Mouse (Mus musculus) splenic B cell, adult 2 months (primary cell): ENCODE data around the gene Tead2.
A peak's percentile ranks its signal among the peaks of the same experiment; 100 is the strongest.
"Not testable (repeated sequence)": the region's sequence is repeated elsewhere in the genome, so short reads cannot be mapped to it uniquely, and the experiment has no call there.

Experiments used
- DNase-seq: peaks from one replicate; pipeline ENCODE4 v3.0.0-alpha.2; 2011; ENCODE audit warnings: low read depth, low spot score
- H3K27me3 ChIP-seq: 2 replicates; pipeline ENCODE4 v1.6.1; 2012; ENCODE audit warnings: mild to moderate bottlenecking, low read length, moderate library complexity, mixed read lengths; ENCODE audit not compliant: control insufficient read depth, poor library complexity, insufficient read depth, severe bottlenecking
- H3K36me3 ChIP-seq: 2 replicates; pipeline ENCODE4 v1.6.1; 2012; ENCODE audit warnings: mild to moderate bottlenecking, low read length, moderate library complexity, mixed read lengths; ENCODE audit not compliant: control insufficient read depth, poor library complexity, insufficient read depth, severe bottlenecking

Tead2 gene

DNA sequence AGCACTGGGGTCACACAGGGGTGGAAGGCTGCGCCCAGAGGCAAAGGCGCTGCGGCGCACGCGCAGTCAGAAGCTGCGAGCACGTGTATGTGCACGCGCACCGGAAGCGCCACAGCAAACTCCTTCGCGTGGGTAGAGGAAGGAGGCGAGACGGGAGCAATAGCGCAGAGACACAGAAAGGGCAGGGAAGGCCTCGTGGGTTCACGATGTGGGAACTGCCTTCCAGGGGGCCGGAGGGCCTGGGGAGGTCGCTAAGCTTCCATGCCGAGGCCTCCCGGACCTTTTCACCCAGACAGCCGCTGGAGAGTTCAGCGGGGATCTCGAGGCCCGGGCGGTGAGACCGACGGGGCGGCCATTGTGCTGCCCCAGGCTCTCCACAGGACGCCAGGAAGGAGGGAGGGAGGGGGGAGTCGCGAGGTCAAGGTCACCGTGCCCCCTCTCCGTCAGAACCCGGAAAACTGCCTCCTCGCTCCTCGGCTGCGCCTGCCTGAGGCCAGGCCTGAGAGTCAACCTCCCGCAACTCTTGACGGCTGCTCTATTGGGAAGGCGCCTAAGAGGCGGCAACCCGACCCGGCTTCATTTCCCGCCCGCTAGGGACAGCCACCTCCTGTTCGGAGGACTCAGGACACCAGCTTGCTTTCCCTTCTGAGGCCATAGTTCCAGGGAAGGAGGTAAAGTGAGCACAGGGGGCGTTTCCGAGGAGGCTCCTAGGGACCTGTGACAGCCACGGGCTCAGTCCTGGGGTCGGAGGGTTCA lies 25.3 kb downstream of the Tead2 start, which contains the start of gene Slc6a16:
TSS of gene Slc6a16 (plus strand) at position 453 of the 756 bp plus-strand sequence.
- H3K27me3 ChIP-seq: no peaks in the 10 kb centered on the region
- DNase-seq: no peak

DNA sequence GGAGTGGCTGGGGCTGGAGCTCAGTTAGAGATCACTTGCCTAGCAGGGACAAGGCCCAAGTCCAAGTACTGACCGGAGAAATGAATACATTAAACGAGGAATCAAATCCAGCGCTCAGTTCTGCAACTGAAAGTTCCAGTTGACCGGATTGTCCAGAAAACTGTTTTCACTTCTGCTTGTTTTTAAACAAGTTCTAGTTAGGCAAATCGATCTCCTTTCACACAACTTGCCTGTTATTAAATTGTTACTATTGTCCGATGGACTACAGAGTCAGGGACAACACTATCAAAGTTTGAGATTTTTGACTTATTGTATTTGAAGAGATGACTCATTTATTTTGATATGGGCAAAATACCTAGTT lies 25.8 kb downstream of the Tead2 start:
- no peak for DNase-seq
- no peaks in the 10 kb centered on the region; the same call in 1 of the 2 replicates for H3K36me3 ChIP-seq
- H3K27me3 ChIP-seq: no peaks in the 10 kb centered on the region

More for the DNA sequence above, 25.3 kb downstream of the Tead2 start, which contains the start of gene Slc6a16:
- H3K36me3 ChIP-seq: peaks cover under 1% of the 10 kb centered on the region; the same call in 1 of the 2 replicates

DNA sequence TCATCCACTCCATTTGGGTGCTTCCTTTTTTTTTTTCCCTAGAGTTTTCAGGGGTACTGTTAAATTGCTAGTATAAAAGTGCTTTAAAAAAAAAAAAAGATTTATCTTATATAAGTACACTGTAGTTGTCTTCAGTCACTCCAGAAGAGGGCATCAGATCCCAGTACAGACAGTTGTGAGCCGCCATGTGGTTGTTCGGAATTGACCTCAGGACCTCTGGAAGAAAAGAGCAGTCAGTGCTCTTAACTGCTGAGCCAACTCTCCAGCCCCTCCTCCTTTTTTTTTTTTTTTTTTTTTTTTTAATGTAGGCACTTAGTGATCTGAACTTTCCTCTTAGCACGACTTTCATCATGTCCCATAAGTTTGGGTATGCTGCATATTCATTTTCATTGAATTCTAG lies 32.1 kb downstream of the Tead2 start:
- DNase-seq: peak; percentile 62
- H3K27me3 ChIP-seq: no peaks in the 10 kb centered on the region
- H3K36me3 ChIP-seq: no peaks in the 10 kb centered on the region

DNA sequence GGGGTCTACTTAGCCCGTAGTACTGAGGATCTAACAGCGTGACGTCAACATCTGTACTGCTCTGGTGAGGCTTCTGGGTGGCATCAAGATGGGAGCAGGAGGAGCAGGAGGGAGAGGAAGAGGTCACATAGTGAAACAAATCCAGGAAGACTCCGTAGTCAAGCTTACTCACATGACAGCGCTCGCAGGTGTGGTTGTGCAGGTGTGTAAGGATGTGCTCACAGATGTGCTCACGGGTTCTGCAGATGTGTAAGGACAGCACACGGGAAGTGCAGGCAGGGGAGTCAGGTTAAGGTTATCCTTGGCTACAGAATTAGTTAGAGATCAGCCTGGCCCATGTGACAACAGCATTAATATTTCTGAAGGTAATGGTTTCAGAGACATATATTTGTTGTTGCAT lies 38.3 kb downstream of the Tead2 start:
- Histone ChIP-seq H3K36me3 (no peaks in the 10 kb centered on the region), H3K27me3 (no peaks in the 10 kb centered on the region)
- no peak for DNase-seq

DNA sequence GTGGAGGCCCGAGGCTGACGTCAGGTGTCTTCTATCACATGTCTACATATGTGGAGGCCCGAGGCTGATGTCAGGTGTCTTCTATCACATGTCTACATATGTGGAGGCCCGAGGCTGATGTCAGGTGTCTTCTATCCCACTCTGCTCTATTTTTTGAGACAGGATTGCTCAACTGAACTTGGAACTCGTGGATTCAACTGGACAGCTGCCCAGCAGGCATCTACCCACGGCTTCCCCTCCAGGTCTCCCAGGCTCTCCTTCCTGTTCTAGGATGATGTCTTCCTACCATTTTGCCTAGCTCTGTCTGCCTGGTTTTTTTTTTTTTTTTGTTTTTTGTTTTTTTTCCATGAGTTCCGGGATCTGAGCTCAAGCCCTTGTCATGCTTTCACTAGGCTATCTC lies 40.3 kb downstream of the Tead2 start:
- not testable (repeated sequence) for H3K27me3 ChIP-seq, DNase-seq

DNA sequence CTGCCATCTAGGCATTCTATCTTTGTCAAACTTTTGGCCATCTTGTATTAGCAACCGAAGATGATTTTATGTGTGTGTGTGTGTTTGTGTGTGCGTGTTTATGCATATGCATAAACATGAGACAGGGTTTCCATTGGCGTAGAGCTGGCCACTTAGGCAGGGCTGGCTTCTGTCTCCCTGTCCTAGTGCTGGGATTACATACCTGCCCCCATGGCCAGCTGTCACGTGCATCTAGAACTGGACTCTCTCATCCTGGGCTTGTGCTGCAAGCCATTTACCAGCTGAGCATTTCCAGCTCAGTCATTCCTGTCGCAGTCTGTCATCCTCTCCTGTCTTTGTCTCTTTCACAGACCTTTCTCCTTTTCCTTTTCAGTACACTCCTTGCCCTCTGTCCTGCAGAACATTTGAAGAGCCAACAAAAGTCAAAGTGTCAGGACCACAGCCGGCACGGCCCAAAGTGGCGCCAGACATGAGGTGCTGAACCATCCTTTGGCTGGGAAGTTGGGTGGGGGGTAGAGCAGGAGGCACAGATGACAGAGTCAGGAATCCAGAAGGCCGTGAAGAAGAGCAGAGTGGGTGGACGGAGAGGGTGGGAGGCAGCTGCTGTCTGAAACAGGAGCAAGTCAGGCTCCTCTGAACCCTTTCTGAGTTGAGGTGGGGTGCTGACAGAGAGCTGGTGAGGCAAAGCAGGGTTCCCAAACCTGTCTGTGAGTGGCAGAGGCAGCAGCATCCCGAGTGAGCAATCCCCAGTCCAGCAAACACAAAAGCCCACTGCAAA lies 41.7 kb downstream of the Tead2 start:
- Histone ChIP-seq H3K27me3 (no peaks in the 10 kb centered on the region), H3K36me3 (no peaks in the 10 kb centered on the region)
- DNase-seq: no peak

More for the DNA sequence above, 40.3 kb downstream of the Tead2 start:
- H3K36me3 ChIP-seq: not testable (repeated sequence)

DNA sequence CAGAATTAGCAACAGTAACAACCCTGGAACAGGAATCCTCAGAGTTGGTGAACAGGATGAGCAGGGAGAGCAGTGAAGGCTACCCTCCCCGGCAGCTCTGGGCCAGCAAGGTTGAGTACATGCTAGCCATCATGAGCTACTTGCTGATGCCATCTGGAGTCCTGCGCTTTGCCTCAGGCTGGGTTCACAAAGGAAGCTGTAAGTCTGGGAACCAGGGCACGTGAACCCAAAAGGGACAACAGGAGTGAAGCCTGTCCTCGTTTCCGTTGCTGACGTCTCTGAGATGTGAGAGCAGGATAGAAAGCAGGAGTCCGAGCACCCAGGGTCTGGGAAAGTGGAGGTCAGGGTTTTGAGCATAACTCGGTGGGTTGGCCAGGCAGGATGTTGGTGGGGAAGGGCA lies 43.7 kb downstream of the Tead2 start:
- DNase-seq: no peak
- Histone ChIP-seq H3K27me3 (no peaks in the 10 kb centered on the region), H3K36me3 (no peaks in the 10 kb centered on the region)

DNA sequence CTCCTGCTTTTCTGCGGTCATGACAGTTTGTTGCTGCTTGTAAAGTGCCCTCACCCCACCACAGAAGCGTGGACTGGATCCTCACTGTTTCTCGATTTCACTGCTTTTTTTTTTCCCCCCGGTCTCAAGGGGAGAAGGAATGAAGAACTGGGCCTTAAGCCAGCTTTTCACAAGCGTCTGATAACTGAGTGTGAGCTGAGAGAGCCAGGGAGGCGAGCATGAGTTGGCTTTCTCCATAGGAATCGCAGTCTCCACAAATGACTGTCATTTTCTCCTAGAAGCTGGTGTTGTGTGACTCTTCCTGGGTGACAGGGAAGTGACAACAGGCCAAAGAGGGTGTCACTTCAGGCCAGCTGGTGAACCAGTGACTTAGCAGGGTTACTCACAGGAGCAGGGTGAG lies 46.7 kb downstream of the Tead2 start:
- no peaks in the 10 kb centered on the region for H3K36me3 ChIP-seq
- no peaks in the 10 kb centered on the region for H3K27me3 ChIP-seq
- no peak for DNase-seq

DNA sequence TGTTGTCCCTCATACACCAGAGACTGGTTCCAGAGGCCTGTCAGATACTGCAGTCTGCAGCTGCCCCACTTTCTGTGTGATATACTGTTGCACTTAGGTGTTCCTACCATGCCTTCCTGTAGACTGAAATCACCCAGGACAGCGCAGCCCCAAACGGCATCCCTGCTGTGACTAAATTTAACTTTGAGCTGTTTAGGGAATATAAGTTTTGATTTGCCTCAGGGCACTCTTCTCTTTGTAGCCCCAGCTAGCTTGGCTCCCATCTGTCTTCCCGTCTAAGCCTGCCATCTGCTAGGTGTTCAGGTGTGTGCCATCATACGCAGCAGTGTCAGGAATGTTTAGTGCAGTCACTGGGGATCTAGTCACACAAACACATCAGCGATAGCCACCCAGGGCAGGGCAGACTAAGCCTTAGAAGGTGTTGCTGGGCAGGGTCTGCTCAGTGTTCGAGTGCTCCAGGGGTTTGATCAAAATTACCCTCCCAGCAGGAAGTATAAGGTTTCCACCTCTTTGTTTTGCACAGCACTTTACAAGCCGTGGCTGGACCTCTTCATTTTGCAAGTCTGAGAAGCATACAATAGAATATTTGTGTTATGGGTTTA lies 47.6 kb downstream of the Tead2 start:
- DNase-seq: no peak
- Histone ChIP-seq H3K27me3 (no peaks in the 10 kb centered on the region), H3K36me3 (no peaks in the 10 kb centered on the region)

DNA sequence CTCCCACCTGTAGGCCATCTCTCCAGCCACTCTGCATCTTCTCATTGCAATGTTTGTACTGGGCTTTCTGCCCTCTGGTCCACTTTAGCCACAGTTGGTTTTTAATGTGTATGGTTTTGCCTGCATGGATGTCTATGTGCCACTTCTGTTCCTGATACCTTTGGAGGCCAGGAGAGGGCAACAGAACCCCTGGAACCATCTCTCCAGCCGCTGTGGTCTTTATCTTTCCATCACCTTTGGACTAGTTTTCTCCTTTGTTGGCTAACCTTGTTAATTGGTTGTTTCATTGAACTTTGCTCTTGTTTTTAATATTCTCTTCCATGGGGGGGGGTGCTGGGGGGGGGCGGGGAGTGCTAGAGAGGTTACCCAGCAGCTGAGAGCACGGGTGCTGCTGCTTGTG lies 48.8 kb downstream of the Tead2 start:
- H3K36me3 ChIP-seq: no peaks in the 10 kb centered on the region
- no peak for DNase-seq
- no peaks in the 10 kb centered on the region for H3K27me3 ChIP-seq

DNA sequence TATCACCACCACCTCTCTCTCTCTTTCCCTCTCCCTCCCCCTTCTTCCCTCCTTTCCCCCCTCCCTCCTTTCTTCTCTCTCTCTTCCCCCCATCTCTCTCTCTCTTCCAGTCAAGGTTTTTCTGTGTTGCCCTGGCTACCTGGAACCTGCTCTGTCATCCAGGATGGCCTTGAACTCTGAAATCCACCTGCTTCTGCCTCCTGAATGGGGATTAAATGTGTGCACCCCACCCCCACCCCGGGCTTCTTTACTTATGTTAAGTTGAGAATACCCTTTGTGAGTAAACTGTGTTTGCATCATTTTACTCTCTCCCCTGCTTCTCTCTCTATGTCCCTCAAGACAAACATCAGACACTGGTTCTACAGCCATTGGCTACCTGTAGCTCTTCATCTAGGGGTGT lies 50.0 kb downstream of the Tead2 start:
- Histone ChIP-seq H3K27me3 (no peaks in the 10 kb centered on the region), H3K36me3 (no peaks in the 10 kb centered on the region)
- no peak for DNase-seq

DNA sequence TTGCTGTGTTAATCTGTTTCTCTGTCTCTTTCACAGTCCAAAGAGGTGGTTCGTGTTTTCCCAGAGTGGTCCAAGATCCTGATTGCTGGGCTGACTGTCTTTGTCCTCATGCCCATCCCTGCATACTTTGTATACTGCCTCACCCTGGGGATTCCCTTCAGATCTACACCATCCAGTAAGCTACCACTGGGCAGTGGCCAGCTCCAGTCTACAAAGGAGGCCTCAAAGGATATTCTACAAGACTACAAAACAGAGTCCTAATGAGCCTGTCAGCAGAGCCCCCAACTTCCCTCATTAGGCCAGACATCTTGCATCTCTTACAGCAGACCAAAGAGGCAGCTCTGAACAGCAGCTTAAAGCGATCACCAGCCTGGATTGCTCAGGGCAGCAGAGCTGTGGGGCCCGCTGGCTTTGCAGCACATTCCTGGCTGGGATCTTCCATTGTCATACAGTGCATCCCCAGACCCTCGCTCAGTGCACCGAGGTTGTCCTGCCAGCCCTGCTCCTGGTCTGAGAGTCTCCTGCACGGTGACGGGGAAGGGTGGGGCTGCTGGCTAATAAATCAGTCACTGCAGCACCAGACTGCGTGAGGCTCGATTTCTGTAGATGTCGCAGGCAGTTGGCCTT lies 57.3 kb downstream of the Tead2 start:
- DNase-seq: no peak
- Histone ChIP-seq H3K36me3 (no peaks in the 10 kb centered on the region), H3K27me3 (no peaks in the 10 kb centered on the region)

DNA sequence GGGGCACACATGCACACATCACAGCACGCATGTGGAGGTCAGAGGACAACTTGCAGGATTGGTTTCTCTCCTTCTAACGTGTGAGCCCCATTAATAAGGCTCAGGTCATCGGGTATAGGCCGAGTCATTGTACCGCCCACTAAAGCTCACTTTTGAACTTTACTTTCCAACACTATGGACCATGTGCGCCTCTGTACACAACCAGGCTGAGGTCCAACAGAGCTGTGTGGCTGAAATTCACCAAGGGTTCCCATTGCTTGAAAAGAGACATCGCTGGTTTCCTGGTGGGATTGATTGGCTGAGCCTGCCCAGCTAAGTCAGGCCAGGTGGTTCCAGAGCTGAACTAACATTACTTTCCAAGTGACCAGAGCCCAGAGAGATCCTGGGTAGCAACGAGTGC lies 58.1 kb downstream of the Tead2 start:
- H3K27me3 ChIP-seq: no peaks in the 10 kb centered on the region
- no peaks in the 10 kb centered on the region for H3K36me3 ChIP-seq
- DNase-seq: no peak

DNA sequence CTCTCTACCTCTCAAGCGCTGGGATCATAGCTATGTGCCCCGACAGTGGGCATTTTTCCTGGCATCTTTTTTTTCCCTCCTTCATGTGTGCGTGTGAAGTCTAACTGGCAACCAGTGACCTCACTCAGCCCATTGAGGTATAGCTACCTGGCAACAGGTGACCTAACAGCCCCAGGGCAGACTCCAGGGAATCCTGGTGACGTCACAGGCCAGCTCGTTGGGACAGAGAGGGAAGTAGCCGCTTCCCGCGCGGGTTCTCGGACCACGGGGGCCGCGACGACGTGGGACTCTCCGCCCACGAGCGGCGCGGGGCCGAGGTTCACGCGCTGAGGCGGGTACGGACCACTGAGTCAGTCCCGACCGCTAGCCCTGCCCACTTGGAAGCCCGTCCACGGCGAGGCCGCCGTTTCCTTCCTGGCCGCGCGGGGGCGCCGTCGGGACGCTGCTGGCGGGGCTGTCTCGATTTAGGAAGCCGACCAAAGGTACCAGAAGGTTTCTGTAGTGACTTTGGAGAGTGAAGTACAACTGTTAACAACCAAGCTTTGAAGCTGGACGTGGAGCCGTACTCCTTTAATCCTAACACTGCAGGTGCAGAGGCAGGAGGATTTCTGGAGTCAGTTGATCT lies 61.7 kb downstream of the Tead2 start, which contains the start of gene Slc6a21:
TSS of gene Slc6a21 (plus strand) at position 378 of the 625 bp plus-strand sequence.
- DNase-seq: peak; percentile 87
- Histone ChIP-seq H3K27me3 (no peaks in the 10 kb centered on the region), H3K36me3 (no peaks in the 10 kb centered on the region)
